Mouse (Mus musculus) lung, embryonic 16.5 days (tissue): ENCODE measurements at regions not wholly inside any gene's neighbourhood (a gene's known extent, or its start where the extent isn't known, plus 50 kb on each side); places are given as distances from the start of the nearest gene placed in this dataset.

ENCODE experiments used
- ATAC-seq: fragments of 200-750 bp; cut with Nextera tagmentation; 2 replicates; pipeline ENCODE4 v1.8.0; 2017; ENCODE audit warnings: low read depth, mild to moderate bottlenecking, moderate library complexity
- H3K27ac ChIP-seq: fragments of 300-500 bp; sonication (generic); 2 replicates; pipeline ENCODE4 v1.5.1; 2014; ENCODE audit warnings: mild to moderate bottlenecking, control low read depth, low read length
- H3K27me3 ChIP-seq: fragments of 300-500 bp; sonication (generic); 2 replicates; pipeline ENCODE4 v1.6.1; 2014; ENCODE audit warnings: low read depth, low read length, mixed read lengths; ENCODE audit not compliant: control insufficient read depth, insufficient read depth
- H3K36me3 ChIP-seq: fragments of 300-500 bp; sonication (generic); 2 replicates; pipeline ENCODE4 v1.6.1; 2014; ENCODE audit warnings: low read length; ENCODE audit not compliant: control insufficient read depth, insufficient read depth
- H3K4me1 ChIP-seq: fragments of 300-500 bp; sonication (generic); replicated peaks from 2 replicates; pipeline ENCODE4 v1.6.1; 2014; ENCODE audit warnings: low read length, mixed read lengths; ENCODE audit not compliant: control insufficient read depth, insufficient read depth
- H3K4me2 ChIP-seq: fragments of 300-500 bp; sonication (generic); 2 replicates; pipeline ENCODE4 v1.6.1; 2014; ENCODE audit warnings: low read depth, low read length, control low read depth
- H3K4me3 ChIP-seq: fragments of 300-500 bp; sonication (generic); 2 replicates; pipeline ENCODE4 v1.5.1; 2014; ENCODE audit warnings: mild to moderate bottlenecking, low read length, control low read depth
- H3K9ac ChIP-seq: fragments of 300-500 bp; sonication (generic); 2 replicates; pipeline ENCODE4 v1.6.1; 2014; ENCODE audit warnings: low read length, control low read depth
- H3K9me3 ChIP-seq: fragments of 300-500 bp; sonication (generic); 2 replicates; pipeline ENCODE4 v1.6.1; 2016; ENCODE audit warnings: low read length; ENCODE audit not compliant: control insufficient read depth
- WGBS: fragments of 180-500 bp; shearing (Covaris S2); extraction: QIAGEN DNeasy Blood & Tissue Kit; methylation state at CpG from one replicate; pipeline ENCODE4 v1.1.7; 2014; 5-methylcytosine and 5-hydroxymethylcytosine counted together

- WGBS: 21% methylated on average over 1 of the region's 1 CpGs
- no peak overlapping the region for H3K4me2 ChIP-seq
- ATAC-seq: no peak
- H3K36me3 ChIP-seq: no peaks in the 10 kb centered on the region
- H3K27me3 ChIP-seq: no peaks in the 10 kb centered on the region
- no peak overlapping the region for H3K4me3 ChIP-seq
- no peaks in the 10 kb centered on the region for H3K9me3 ChIP-seq
- no peak overlapping the region for H3K27ac ChIP-seq
- no peaks in the 10 kb centered on the region for H3K4me1 ChIP-seq
- no peak overlapping the region for H3K9ac ChIP-seq
Observed at GRCm38 (mm10) chr13:84953760-84954159, 235.4 kb upstream of the Ccnh start.

GRCm38 (mm10) chr13:84968943-84969342 is 220.3 kb upstream of the Ccnh start:
- Histone ChIP-seq H3K27ac (no peak overlapping the region), H3K9ac (no peak overlapping the region), H3K27me3 (no peaks in the 10 kb centered on the region), H3K4me2 (no peak overlapping the region), H3K4me1 (no peaks in the 10 kb centered on the region), H3K36me3 (no peaks in the 10 kb centered on the region), H3K4me3 (no peak overlapping the region), H3K9me3 (no peaks in the 10 kb centered on the region)
- no peak for ATAC-seq
- WGBS: 58% methylated on average over 7 of the region's 7 CpGs
